Mouse (Mus musculus) limb, embryonic 15.5 days (tissue): ENCODE data around the gene Cd38. TPM values are rescaled to one million over a fixed set of nuclear protein-coding genes. Genes with fewer than 3 reads are reported as not detected.
A peak's percentile ranks its signal among the peaks of the same experiment; 100 is the strongest.

ENCODE experiments used
- ATAC-seq: fragments of 200-750 bp; cut with Nextera tagmentation; 2 replicates; pipeline ENCODE4 v1.8.0; 2017; ENCODE audit warnings: low read depth, moderate TSS enrichment; ENCODE audit not compliant: insufficient number of reproducible peaks, low FRiP score, low TSS enrichment
- H3K27ac ChIP-seq: fragments of 300-500 bp; sonication (generic); 2 replicates; pipeline ENCODE4 v1.5.1; 2015; ENCODE audit warnings: moderate library complexity, mild to moderate bottlenecking, inconsistent platforms
- H3K27me3 ChIP-seq: fragments of 300-500 bp; sonication (generic); 2 replicates; pipeline ENCODE4 v1.6.1; 2015; ENCODE audit warnings: inconsistent platforms
- H3K36me3 ChIP-seq: fragments of 300-500 bp; sonication (generic); 2 replicates; pipeline ENCODE4 v1.6.1; 2015; ENCODE audit warnings: inconsistent platforms
- H3K4me1 ChIP-seq: fragments of 300-500 bp; sonication (generic); 2 replicates; pipeline ENCODE4 v1.6.1; 2015; ENCODE audit warnings: inconsistent platforms
- H3K4me2 ChIP-seq: fragments of 300-500 bp; sonication (generic); 2 replicates; pipeline ENCODE4 v1.6.1; 2015; ENCODE audit warnings: mild to moderate bottlenecking, inconsistent platforms
- H3K4me3 ChIP-seq: fragments of 300-500 bp; sonication (generic); 2 replicates; pipeline ENCODE4 v1.5.1; 2015; ENCODE audit warnings: mild to moderate bottlenecking, inconsistent platforms
- H3K9ac ChIP-seq: fragments of 300-500 bp; sonication (generic); 2 replicates; pipeline ENCODE4 v1.6.1; 2015; ENCODE audit warnings: inconsistent platforms
- H3K9me3 ChIP-seq: fragments of 300-500 bp; sonication (generic); 2 replicates; pipeline ENCODE4 v1.6.1; 2016; ENCODE audit warnings: inconsistent platforms
- WGBS: fragments of 180-500 bp; shearing (Covaris S2); methylation state at CpG from one replicate; pipeline ENCODE4 v1.1.7; 2015; 5-methylcytosine and 5-hydroxymethylcytosine counted together
- polyA plus RNA-seq: library from polyadenylated mRNA; unstranded; fragments of >200 nt; fragmentation: Nextera tagmentation; extraction: Ambion mirVana; gene quantifications from 2 replicates; pipeline ENCODE4 v1.2.1, GENCODE M21; 2015

Gene Cd38
- polyA plus RNA-seq = 7.0 and 7.2 TPM in 2 replicates

DNA sequence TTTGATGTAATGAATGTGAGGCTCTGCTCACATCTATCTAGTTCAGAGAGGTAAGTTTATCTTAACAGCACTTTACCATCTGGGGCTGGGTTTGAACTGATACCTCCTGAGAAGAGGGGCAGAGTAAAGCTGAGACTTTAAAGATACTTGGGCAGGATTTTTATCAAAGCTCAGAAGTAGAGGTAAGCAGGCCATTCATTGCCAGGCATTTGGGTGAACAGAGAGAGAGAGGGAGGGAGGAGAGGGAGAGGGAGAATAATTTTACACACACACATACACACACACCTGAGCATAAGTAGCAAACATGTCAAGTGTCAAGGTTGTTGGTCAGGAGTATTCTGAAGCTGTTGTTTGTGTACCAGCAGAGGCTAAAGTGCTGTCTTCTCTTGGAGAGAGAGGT, at the start of gene Cd38:
Gene Cd38 (plus strand): TSS at position 301 of the 400 bp plus-strand sequence.
- peaks cover 10% of the 10 kb centered on the region for H3K4me1 ChIP-seq
- peak within 1 kb of the TSS; percentile 61 for H3K4me2 ChIP-seq
- no peaks in the 10 kb centered on the region for H3K36me3 ChIP-seq
- peak within 1 kb of the TSS; percentile 29; the same call in 1 of the 2 replicates for H3K27ac ChIP-seq
- H3K9ac ChIP-seq = no peak within 1 kb of the TSS
- H3K27me3 ChIP-seq = no peaks in the 10 kb centered on the region; the same call in 1 of the 2 replicates
- no peaks in the 10 kb centered on the region for H3K9me3 ChIP-seq
- peak within 1 kb of the TSS; percentile 36 for H3K4me3 ChIP-seq
- ATAC-seq = no peak

DNA sequence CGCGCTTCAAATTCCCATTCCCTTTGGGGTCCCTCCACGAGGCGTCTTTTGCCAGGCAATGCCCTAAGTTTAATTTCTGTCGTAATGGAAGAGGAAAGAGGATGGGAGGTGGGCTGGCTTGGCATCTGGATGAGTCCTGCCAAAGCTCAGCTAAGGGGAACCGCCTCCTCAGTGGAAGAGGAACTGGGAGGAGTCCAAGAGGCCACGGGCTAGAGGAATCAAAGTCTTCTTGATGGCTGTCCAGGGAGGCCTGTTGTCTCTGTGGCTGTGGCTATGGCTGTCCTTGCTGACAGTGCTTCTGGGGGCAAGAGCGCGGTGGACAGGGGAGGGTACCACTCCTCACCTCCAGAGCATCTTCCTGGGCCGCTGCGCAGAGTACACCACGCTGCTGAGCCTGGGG, 49.7 kb upstream of the Cd38 start, which contains the start of gene Bst1:
Gene Bst1 (plus strand): TSS at position 191 of the 400 bp plus-strand sequence.
- no peak within 1 kb of the TSS for H3K4me2 ChIP-seq
- ATAC-seq = no peak

DNA sequence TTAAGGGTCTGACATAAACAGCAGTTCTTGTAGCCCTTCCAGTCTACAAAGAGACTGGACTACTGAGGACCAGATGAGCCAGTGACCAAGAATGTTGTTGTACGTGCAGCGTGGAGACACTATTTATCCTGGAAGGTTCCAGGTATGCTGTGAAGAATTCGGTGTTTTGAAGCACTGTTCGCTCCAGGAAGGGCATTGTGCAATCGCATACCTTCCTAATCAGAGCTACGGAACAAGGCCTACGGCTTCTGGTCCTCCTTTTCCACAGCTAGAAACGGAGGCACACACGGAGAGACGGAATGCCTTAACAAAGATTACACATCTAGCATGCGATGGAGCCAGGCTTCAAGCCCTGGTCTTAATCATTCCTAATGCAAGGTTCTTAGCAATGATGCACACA, 47.6 kb upstream of the Cd38 start:
- H3K4me1 ChIP-seq = peaks cover 5% of the 10 kb centered on the region; the same call in 1 of the 2 replicates
- ATAC-seq = no peak
- no peak overlapping the region for H3K27ac ChIP-seq
- H3K9ac ChIP-seq = no peak overlapping the region
- H3K9me3 ChIP-seq = no peaks in the 10 kb centered on the region
- 76% methylated on average over 11 of the region's 11 CpGs for WGBS
- H3K36me3 ChIP-seq = no peaks in the 10 kb centered on the region
- H3K4me2 ChIP-seq = no peak overlapping the region
- H3K4me3 ChIP-seq = no peak overlapping the region
- H3K27me3 ChIP-seq = no peaks in the 10 kb centered on the region

More for the DNA sequence above, 49.7 kb upstream of the Cd38 start, which contains the start of gene Bst1:
- H3K27me3 ChIP-seq = no peaks in the 10 kb centered on the region
- H3K36me3 ChIP-seq = no peaks in the 10 kb centered on the region
- peaks cover 5% of the 10 kb centered on the region; the same call in 1 of the 2 replicates for H3K4me1 ChIP-seq
- 46% methylated on average over 12 of the region's 12 CpGs for WGBS
- H3K4me3 ChIP-seq = no peak within 1 kb of the TSS
- H3K27ac ChIP-seq = no peak within 1 kb of the TSS
- H3K9ac ChIP-seq = no peak within 1 kb of the TSS
- no peaks in the 10 kb centered on the region for H3K9me3 ChIP-seq

DNA sequence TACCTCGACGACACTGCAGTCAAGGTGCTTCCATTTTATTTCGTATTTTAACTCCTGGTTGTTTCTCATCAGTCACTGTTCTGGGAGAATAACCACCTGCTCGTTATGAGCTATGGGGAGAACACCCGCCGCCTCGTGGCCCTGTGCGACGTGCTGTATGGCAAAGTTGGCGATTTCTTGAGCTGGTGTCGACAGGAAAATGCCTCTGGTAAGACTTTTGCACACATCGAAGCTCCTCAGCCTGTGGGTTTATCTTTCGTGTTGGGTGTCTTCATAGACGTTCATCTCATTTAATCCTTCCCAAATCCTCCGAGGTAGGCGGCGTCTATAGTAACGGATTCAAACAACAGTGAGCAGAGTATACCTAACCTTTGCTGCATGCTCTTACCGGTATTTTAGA, 46.8 kb upstream of the Cd38 start, which contains the start of gene Fbxl5:
Gene Fbxl5 (minus strand): TSS at position 101 of the 400 bp plus-strand sequence.
- 74% methylated on average over 19 of the region's 19 CpGs for WGBS
- Histone ChIP-seq H3K36me3 (no peaks in the 10 kb centered on the region), H3K4me1 (peaks cover 5% of the 10 kb centered on the region; the same call in 1 of the 2 replicates), H3K27ac (no peak within 1 kb of the TSS), H3K27me3 (no peaks in the 10 kb centered on the region), H3K4me3 (no peak within 1 kb of the TSS), H3K9me3 (no peaks in the 10 kb centered on the region), H3K9ac (no peak within 1 kb of the TSS), H3K4me2 (no peak within 1 kb of the TSS)
- no peak for ATAC-seq

DNA sequence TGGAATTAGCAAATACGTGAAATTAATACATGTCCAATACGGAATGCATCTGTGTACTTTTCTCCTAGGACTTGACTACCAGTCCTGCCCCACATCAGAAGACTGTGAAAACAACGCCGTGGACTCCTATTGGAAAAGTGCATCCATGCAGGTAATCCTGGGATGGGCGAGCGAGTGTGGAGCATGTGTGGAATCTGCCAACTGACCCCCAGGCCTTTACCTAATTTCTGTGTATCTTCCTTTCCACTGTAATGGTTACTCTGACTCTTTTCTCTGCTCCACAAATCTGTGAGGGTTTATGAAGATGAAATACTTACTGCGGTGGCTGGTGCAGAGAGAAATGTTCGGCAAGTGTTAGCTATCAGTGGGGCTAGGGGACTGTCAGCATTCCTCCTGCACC, 46.2 kb upstream of the Cd38 start:
- Histone ChIP-seq H3K27ac (no peak overlapping the region), H3K27me3 (no peaks in the 10 kb centered on the region), H3K9me3 (no peaks in the 10 kb centered on the region), H3K9ac (no peak overlapping the region), H3K36me3 (no peaks in the 10 kb centered on the region), H3K4me2 (no peak overlapping the region), H3K4me1 (peaks cover 5% of the 10 kb centered on the region; the same call in 1 of the 2 replicates), H3K4me3 (no peak overlapping the region)
- no peak for ATAC-seq
- 88% methylated on average over 8 of the region's 8 CpGs for WGBS

DNA sequence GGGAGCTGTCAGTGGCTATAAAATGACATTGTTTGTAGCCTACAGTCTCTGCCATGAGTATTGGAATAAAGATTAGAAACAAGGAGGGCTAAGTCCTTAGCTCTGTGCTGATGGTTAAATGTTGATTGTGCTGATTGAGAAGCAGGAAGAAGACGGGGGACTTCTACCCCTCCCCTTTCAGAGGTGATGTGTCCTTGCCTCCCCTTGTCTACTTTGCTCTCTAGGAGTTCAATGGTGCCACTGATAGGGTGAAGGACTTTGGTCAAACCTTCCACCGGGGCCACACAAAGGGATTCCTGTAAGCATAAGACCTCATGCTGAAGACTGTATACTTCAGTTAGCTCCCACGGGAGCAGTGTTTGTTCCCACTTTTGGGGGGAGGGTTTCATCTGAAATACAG, 45.5 kb upstream of the Cd38 start:
- ATAC-seq = no peak
- H3K27me3 ChIP-seq = no peaks in the 10 kb centered on the region
- H3K27ac ChIP-seq = no peak overlapping the region
- H3K9me3 ChIP-seq = no peaks in the 10 kb centered on the region
- H3K4me3 ChIP-seq = no peak overlapping the region
- no peak overlapping the region for H3K4me2 ChIP-seq
- peaks cover 5% of the 10 kb centered on the region; the same call in 1 of the 2 replicates for H3K4me1 ChIP-seq
- no peak overlapping the region for H3K9ac ChIP-seq
- H3K36me3 ChIP-seq = no peaks in the 10 kb centered on the region
- WGBS = 84% methylated on average over 3 of the region's 3 CpGs

DNA sequence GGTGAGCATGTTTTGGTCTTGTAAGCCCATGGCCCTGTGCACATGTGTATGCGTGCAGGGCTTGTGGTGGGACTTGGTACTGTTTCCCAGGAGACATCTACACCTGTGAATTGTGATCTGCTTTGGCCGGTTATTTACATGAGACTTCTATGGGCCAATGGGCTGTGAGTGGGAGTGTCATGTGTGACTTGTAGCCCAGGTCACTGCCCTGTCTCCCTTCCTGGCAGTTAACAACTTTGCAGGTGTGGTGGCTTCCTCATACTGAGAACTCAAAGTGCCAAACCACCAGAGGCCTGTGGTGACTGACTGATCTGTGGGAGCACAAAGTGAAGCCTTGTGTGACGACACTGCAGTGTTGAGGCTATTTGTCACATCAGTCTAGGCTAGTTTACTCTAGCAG, 43.8 kb upstream of the Cd38 start:
- H3K27ac ChIP-seq = no peak overlapping the region
- H3K27me3 ChIP-seq = no peaks in the 10 kb centered on the region
- H3K4me3 ChIP-seq = no peak overlapping the region
- H3K4me2 ChIP-seq = no peak overlapping the region
- H3K9ac ChIP-seq = no peak overlapping the region
- no peaks in the 10 kb centered on the region for H3K9me3 ChIP-seq
- no peak for ATAC-seq
- H3K4me1 ChIP-seq = no peaks in the 10 kb centered on the region
- H3K36me3 ChIP-seq = no peaks in the 10 kb centered on the region
- 80% methylated on average over 3 of the region's 3 CpGs for WGBS

DNA sequence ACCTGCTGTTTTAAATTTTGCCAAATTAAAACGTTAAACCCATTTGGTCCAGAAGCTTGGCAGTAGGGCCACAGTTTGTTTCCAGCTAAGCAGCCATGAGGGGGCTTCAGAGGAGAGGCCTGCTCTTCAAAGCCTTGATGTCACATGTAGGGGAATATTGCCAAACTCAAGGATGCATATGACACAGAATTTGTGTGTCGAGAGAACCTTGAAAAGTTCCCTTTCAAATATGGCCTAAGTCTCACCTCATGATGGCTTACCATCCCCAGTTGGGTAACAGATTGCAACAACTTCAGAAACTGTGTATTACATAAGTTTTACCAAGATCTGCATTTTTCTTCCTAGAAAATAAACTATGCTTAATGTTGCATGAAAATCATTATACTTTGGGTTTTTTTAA, 41.5 kb upstream of the Cd38 start:
- Histone ChIP-seq H3K9ac (no peak overlapping the region), H3K9me3 (no peaks in the 10 kb centered on the region), H3K4me1 (no peaks in the 10 kb centered on the region), H3K4me2 (no peak overlapping the region), H3K27me3 (no peaks in the 10 kb centered on the region), H3K27ac (no peak overlapping the region), H3K36me3 (no peaks in the 10 kb centered on the region), H3K4me3 (no peak overlapping the region)
- ATAC-seq = no peak
- 64% methylated on average over 2 of the region's 2 CpGs for WGBS

DNA sequence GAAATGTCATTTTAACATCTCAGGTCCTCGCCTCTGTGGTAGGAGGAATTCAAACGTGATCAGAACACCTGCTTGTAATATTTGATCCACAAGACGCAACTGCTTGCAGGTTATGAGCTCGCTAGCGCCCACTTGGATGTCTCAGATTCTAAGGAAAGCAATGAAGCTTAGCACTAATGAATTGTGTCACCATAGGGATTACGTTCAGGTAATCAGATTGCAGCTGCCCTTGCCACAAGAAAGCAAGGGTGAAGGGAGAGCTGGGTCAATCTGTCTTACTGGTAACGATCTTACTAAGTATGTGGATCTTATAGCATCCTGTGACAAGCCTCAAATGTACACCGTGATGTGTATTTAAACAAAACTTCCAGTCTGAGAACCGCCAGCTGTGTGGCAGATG, 41.0 kb upstream of the Cd38 start:
- no peak overlapping the region for H3K27ac ChIP-seq
- H3K36me3 ChIP-seq = no peaks in the 10 kb centered on the region
- H3K27me3 ChIP-seq = no peaks in the 10 kb centered on the region
- H3K4me3 ChIP-seq = no peak overlapping the region
- H3K9me3 ChIP-seq = no peaks in the 10 kb centered on the region
- H3K9ac ChIP-seq = no peak overlapping the region
- no peak for ATAC-seq
- H3K4me1 ChIP-seq = no peaks in the 10 kb centered on the region
- 41% methylated on average over 9 of the region's 9 CpGs for WGBS
- no peak overlapping the region for H3K4me2 ChIP-seq

DNA sequence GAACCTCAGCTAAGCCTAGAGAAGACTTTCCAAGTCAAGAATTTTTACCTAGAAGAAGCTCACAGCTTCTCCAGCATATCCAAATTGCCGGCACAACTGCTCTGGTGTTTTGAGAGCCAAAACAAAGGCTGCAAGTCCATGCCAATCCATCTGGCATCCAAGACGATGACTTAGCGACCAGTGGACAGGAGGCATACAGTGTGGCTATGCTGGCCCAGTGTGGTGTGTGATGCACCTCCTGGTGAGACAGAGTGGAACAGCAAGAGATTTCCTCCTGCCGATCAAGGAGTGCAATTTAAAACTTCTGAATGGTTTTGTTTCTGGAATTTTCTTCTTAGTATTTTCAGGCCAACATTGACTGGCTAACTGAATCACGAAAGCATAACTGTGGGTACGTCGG, 31.8 kb upstream of the Cd38 start:
- H3K9me3 ChIP-seq = no peaks in the 10 kb centered on the region
- no peak overlapping the region for H3K27ac ChIP-seq
- no peak overlapping the region for H3K4me2 ChIP-seq
- no peaks in the 10 kb centered on the region for H3K4me1 ChIP-seq
- WGBS = 90% methylated on average over 7 of the region's 7 CpGs
- H3K9ac ChIP-seq = no peak overlapping the region
- H3K4me3 ChIP-seq = no peak overlapping the region
- no peaks in the 10 kb centered on the region for H3K36me3 ChIP-seq
- H3K27me3 ChIP-seq = no peaks in the 10 kb centered on the region
- ATAC-seq = no peak

DNA sequence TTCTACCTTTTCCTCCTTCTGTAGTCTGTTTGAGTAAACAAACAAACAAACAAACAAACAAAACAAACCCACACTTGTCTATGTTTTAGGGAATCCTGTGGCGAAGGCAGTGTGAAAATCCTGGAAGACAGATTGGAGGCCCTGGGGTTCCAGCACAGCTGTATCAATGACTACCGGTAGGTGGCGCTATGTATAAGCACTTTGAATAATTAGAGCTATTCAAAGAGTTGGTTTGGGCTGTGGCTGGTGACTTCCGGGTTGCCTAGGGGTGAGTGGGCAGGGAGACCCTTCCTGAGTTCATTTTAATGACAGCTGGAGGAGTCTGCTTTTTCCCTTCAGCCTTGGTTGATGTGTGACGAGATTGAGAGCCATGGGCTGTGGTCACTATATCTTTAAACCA, 31.0 kb upstream of the Cd38 start:
- H3K9ac ChIP-seq = no peak overlapping the region
- no peaks in the 10 kb centered on the region for H3K9me3 ChIP-seq
- H3K27me3 ChIP-seq = no peaks in the 10 kb centered on the region
- 58% methylated on average over 5 of the region's 5 CpGs for WGBS
- H3K4me2 ChIP-seq = no peak overlapping the region
- H3K27ac ChIP-seq = no peak overlapping the region
- no peak for ATAC-seq
- H3K36me3 ChIP-seq = no peaks in the 10 kb centered on the region
- H3K4me1 ChIP-seq = no peaks in the 10 kb centered on the region
- H3K4me3 ChIP-seq = no peak overlapping the region

DNA sequence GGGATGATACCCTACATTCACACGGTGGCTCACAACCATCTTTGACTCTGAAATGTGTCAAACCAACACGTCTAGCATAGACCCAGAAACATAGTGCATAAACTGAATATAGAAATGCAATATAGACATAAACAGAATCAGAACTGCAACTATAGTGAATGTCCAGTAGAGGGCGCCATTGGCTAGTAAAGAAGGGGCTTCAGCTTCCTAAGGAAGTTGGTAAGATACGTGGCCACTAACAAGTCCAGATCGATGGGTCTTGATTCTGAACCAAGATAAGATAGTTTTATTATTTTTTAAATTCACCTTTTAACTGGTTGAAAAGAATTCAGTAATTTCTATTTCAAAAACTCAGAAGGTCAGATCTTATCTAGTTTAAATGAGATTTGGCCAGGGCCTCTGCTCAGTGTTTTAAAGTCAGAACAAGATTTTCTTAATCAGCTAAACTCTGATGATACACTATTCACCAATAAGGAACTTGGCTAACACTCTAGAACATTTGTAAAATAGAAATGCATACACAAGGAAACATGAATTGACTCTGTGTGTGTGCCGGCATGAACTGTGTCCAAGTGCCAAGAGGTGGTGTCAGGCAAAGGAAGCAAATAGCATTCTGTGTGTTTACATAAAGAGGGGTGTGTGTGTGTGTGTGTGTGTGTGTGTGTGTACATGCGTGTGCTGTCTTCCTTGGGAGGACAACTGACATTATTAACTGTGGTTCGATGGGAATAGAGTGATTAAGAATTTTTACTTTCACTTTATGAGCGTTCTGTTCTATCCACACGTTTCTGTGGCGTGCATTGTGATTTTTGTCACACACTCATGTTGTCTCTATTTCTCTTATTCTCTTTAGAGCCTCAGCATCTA, 27.0 kb upstream of the Cd38 start:
- Histone ChIP-seq H3K4me2 (no peak overlapping the region), H3K36me3 (no peaks in the 10 kb centered on the region), H3K27ac (no peak overlapping the region), H3K27me3 (no peaks in the 10 kb centered on the region), H3K9ac (no peak overlapping the region), H3K9me3 (no peaks in the 10 kb centered on the region), H3K4me3 (no peak overlapping the region), H3K4me1 (no peaks in the 10 kb centered on the region)
- WGBS = 45% methylated on average over 11 of the region's 11 CpGs
- no peak for ATAC-seq
